Comparison of ENCODE assay signal across 1 mouse cellular context in genomic region chr3:108200329-108201323, GRCm38 (mm10).
A peak's percentile ranks its signal among the peaks of the same experiment; 100 is the strongest.
TF ChIP-seq lines count a peak whose summit lies in the region.

TSS of gene Cyb561d1 (minus strand) at chr3:108201212.

TF ChIP-seq in CH12.LX, 34 proteins besides CTCF, POLR2A, EP300 and RAD21 (continued from another document):
- 0 out of 2 replicates have a peak, but pooled peaks have one; percentile 57 for TF ChIP-seq RCOR1 (conservative IDR thresholded peaks at IDR 0.05; ENCODE audit: low read depth, low read length)
- TF ChIP-seq TBP (conservative IDR thresholded peaks at IDR 0.05; ENCODE audit: low read depth, low read length), result 0 out of 2 replicates have a peak, but pooled peaks have one; percentile 19
- TF ChIP-seq KAT2A (IDR thresholded peaks at IDR 0.05; ENCODE audit: insufficient replicate concordance, low read length), result 0 out of 2 replicates have a peak, but pooled peaks have one; percentile 36
- TF ChIP-seq ETS1 (conservative IDR thresholded peaks at IDR 0.05; ENCODE audit: low read depth, low read length), result peak; percentile 67; the same call in 1 of the 2 replicates
- TF ChIP-seq USF1 (IDR thresholded peaks at IDR 0.05; ENCODE audit: low read depth, low read length), result no peak
- no peak for TF ChIP-seq USF2 (conservative IDR thresholded peaks at IDR 0.05; ENCODE audit: low read depth, low read length)
- no peak for TF ChIP-seq ZNF384 (IDR thresholded peaks at IDR 0.05; ENCODE audit: low read depth, low read length)
- no peak for TF ChIP-seq ZKSCAN1 (IDR thresholded peaks at IDR 0.05; ENCODE audit: borderline replicate concordance, low read depth, low read length)
- TF ChIP-seq HCFC1 (IDR thresholded peaks at IDR 0.05; ENCODE audit: low read depth, low read length), result peak; percentile 58; the same call in 1 of the 2 replicates
- peak; percentile 31; the same call in 1 of the 2 replicates for TF ChIP-seq NRF1 (IDR thresholded peaks at IDR 0.05; ENCODE audit: low read depth, low read length)
- no peak for TF ChIP-seq ZC3H11A (IDR thresholded peaks at IDR 0.05; ENCODE audit: low read depth, low read length)
- peak; percentile 96 for TF ChIP-seq ELF1 (IDR thresholded peaks at IDR 0.05; ENCODE audit: low read depth, low read length)
- TF ChIP-seq MAZ (IDR thresholded peaks at IDR 0.05; ENCODE audit: low read depth, low read length), result peak; percentile 60; the same call in 1 of the 2 replicates
